Mouse (Mus musculus) CH12.LX (cell line): ENCODE measurements around the gene Ndufa11. TPM values are rescaled to one million over a fixed set of nuclear protein-coding genes. Genes with fewer than 3 reads are reported as not detected.

ENCODE experiments used
- DNase-seq: peaks from one replicate; pipeline ENCODE4 v3.0.0-alpha.2; 2013; ENCODE audit errors: extremely low read depth
- H3K27ac ChIP-seq: 2 replicates; pipeline ENCODE4 v1.5.1; 2012; ENCODE audit warnings: low read depth, mild to moderate bottlenecking, control low read depth, moderate library complexity; ENCODE audit not compliant: insufficient read depth
- H3K27me3 ChIP-seq: replicated peaks from 2 replicates; pipeline ENCODE3; 2012; ENCODE audit warnings: inconsistent platforms
- H3K36me3 ChIP-seq, 2 experiments: replicated peaks in 1 of 2; 2 replicates each; pipeline versions ENCODE3 to v1.6.1; 2012; ENCODE audit warnings: inconsistent platforms in 1 of 2, low read length in 1 of 2, mild to moderate bottlenecking in 1 of 2, mixed read lengths in 1 of 2, moderate library complexity in 1 of 2; ENCODE audit not compliant: control insufficient read depth in 1 of 2, insufficient read depth in 1 of 2
- H3K4me1 ChIP-seq, 2 experiments: 2 replicates each; pipeline ENCODE4 v1.6.1; 2012; ENCODE audit warnings: inconsistent platforms in 1 of 2, moderate library complexity in 1 of 2; ENCODE audit not compliant: insufficient read depth in 2 of 2, control insufficient read depth in 1 of 2
- H3K4me2 ChIP-seq: 2 replicates; pipeline ENCODE4 v1.6.1; 2012; ENCODE audit warnings: low read depth, mild to moderate bottlenecking, control low read depth; ENCODE audit not compliant: poor library complexity, insufficient read depth, severe bottlenecking
- H3K4me3 ChIP-seq, 3 experiments: fragments of 150-350 bp in 1 of 3; sonication (generic) in 1 of 3; replicated peaks in 1 of 3; 2 replicates each; pipeline versions ENCODE3 to v1.5.1; 2011 to 2012; ENCODE audit warnings: low read depth in 2 of 3, low read length in 2 of 3, mild to moderate bottlenecking in 2 of 3, moderate library complexity in 2 of 3, control low read depth in 1 of 3, improper control_type of control experiment in 1 of 3, inconsistent platforms in 1 of 3, mixed read lengths in 1 of 3; ENCODE audit not compliant: poor library complexity in 1 of 3
- H3K79me2 ChIP-seq: replicated peaks from 2 replicates; pipeline ENCODE4 v1.6.1; 2012; ENCODE audit warnings: mild to moderate bottlenecking, moderate library complexity; ENCODE audit not compliant: control insufficient read depth, poor library complexity, insufficient read depth, severe bottlenecking; ENCODE audit errors: extremely low read depth
- H3K9ac ChIP-seq: 2 replicates; pipeline ENCODE4 v1.6.1; 2012; ENCODE audit warnings: low read depth, mild to moderate bottlenecking, control low read depth, moderate library complexity; ENCODE audit not compliant: insufficient read depth
- H3K9me3 ChIP-seq: replicated peaks from 2 replicates; pipeline ENCODE3; 2012; ENCODE audit warnings: low read length, inconsistent platforms, mixed read lengths
- BHLHE40 ChIP-seq: IDR thresholded peaks from 2 replicates; pipeline ENCODE4 v1.6.1; 2011; ENCODE audit warnings: mild to moderate bottlenecking, low read depth, low read length, improper control_type of control experiment
- CHD1 ChIP-seq: IDR thresholded peaks from 2 replicates; pipeline ENCODE4 v1.6.1; 2012; ENCODE audit warnings: low read depth, low read length, improper control_type of control experiment, inconsistent platforms
- CHD2 ChIP-seq: IDR thresholded peaks from 2 replicates; pipeline ENCODE4 v1.6.1; 2011; ENCODE audit warnings: low read length, improper control_type of control experiment
- E2F4 ChIP-seq: IDR thresholded peaks from 2 replicates; pipeline ENCODE4 v1.6.1; 2011; ENCODE audit warnings: low read depth, low read length, improper control_type of control experiment; ENCODE audit not compliant: insufficient replicate concordance
- ELF1 ChIP-seq: IDR thresholded peaks from 2 replicates; pipeline ENCODE4 v1.6.1; 2014; ENCODE audit warnings: low read depth, mild to moderate bottlenecking, inconsistent platforms, low read length, improper control_type of control experiment
- EP300 ChIP-seq: IDR thresholded peaks from 2 replicates; pipeline ENCODE4 v1.6.1; 2011; ENCODE audit warnings: low read length, improper control_type of control experiment
- GABPA ChIP-seq: IDR thresholded peaks from 2 replicates; pipeline ENCODE4 v1.6.1; 2012; ENCODE audit warnings: low read depth, low read length, improper control_type of control experiment, inconsistent platforms; ENCODE audit not compliant: insufficient replicate concordance
- HCFC1 ChIP-seq: IDR thresholded peaks from 2 replicates; pipeline ENCODE4 v1.6.1; 2012; ENCODE audit warnings: low read depth, mild to moderate bottlenecking, inconsistent platforms, low read length, improper control_type of control experiment
- IRF4 ChIP-seq: IDR thresholded peaks from 2 replicates; pipeline ENCODE4 v1.6.1; 2014; ENCODE audit warnings: low read depth, mild to moderate bottlenecking, inconsistent platforms, low read length, improper control_type of control experiment
- KAT2A ChIP-seq: IDR thresholded peaks from 2 replicates; pipeline ENCODE4 v1.6.1; 2012; ENCODE audit warnings: low read length, improper control_type of control experiment, inconsistent platforms; ENCODE audit not compliant: insufficient replicate concordance
- MAFK ChIP-seq: IDR thresholded peaks from 2 replicates; pipeline ENCODE4 v1.6.1; 2011; ENCODE audit warnings: low read length, improper control_type of control experiment; ENCODE audit not compliant: insufficient replicate concordance
- MAX ChIP-seq: IDR thresholded peaks from 2 replicates; pipeline ENCODE4 v1.6.1; 2011; ENCODE audit warnings: low read length, improper control_type of control experiment
- MAZ ChIP-seq: IDR thresholded peaks from 2 replicates; pipeline ENCODE4 v1.6.1; 2012; ENCODE audit warnings: low read depth, mild to moderate bottlenecking, inconsistent platforms, low read length, improper control_type of control experiment, moderate library complexity
- MEF2A ChIP-seq: IDR thresholded peaks from 2 replicates; pipeline ENCODE4 v1.6.1; 2014; ENCODE audit warnings: low read depth, mild to moderate bottlenecking, inconsistent platforms, low read length, improper control_type of control experiment, borderline replicate concordance
- MXI1 ChIP-seq: IDR thresholded peaks from 2 replicates; pipeline ENCODE4 v1.6.1; 2011; ENCODE audit warnings: mild to moderate bottlenecking, low read depth, low read length, improper control_type of control experiment
- MYC ChIP-seq: IDR thresholded peaks from 2 replicates; pipeline ENCODE4 v1.6.1; 2011; ENCODE audit warnings: low read depth, mild to moderate bottlenecking, improper control_type of control experiment, low read length
- NELFE ChIP-seq: IDR thresholded peaks from 2 replicates; pipeline ENCODE4 v1.6.1; 2011; ENCODE audit warnings: low read depth, low read length, improper control_type of control experiment
- NRF1 ChIP-seq: IDR thresholded peaks from 2 replicates; pipeline ENCODE4 v1.6.1; 2014; ENCODE audit warnings: low read depth, mild to moderate bottlenecking, inconsistent platforms, low read length, improper control_type of control experiment, moderate library complexity
- PAX5 ChIP-seq: IDR thresholded peaks from 2 replicates; pipeline ENCODE4 v1.6.1; 2012; ENCODE audit warnings: low read length, inconsistent platforms, mixed read lengths
- POLR2A ChIP-seq: IDR thresholded peaks from 2 replicates; pipeline ENCODE4 v1.6.1; 2011; ENCODE audit warnings: low read depth, mild to moderate bottlenecking, improper control_type of control experiment, low read length
- POLR2AphosphoS2 ChIP-seq: IDR thresholded peaks from 2 replicates; pipeline ENCODE4 v1.6.1; 2011; ENCODE audit warnings: low read depth, low read length, improper control_type of control experiment
- RAD21 ChIP-seq: IDR thresholded peaks from 2 replicates; pipeline ENCODE4 v1.6.1; 2011; ENCODE audit warnings: low read depth, mild to moderate bottlenecking, low read length, improper control_type of control experiment, moderate library complexity
- RCOR1 ChIP-seq: conservative IDR thresholded peaks from 2 replicates; pipeline ENCODE4 v1.6.1; 2012; ENCODE audit warnings: low read depth, mild to moderate bottlenecking, inconsistent platforms, low read length, improper control_type of control experiment
- SIN3A ChIP-seq: IDR thresholded peaks from 2 replicates; pipeline ENCODE4 v1.6.1; 2012; ENCODE audit warnings: low read length, improper control_type of control experiment, inconsistent platforms
- SMC3 ChIP-seq: IDR thresholded peaks from 2 replicates; pipeline ENCODE4 v1.6.1; 2011; ENCODE audit warnings: low read depth, low read length, improper control_type of control experiment
- TBP ChIP-seq: conservative IDR thresholded peaks from 2 replicates; pipeline ENCODE4 v1.6.1; 2011; ENCODE audit warnings: low read depth, low read length, improper control_type of control experiment
- TCF12 ChIP-seq: IDR thresholded peaks from 2 replicates; pipeline ENCODE4 v1.6.1; 2014; ENCODE audit warnings: low read depth, mild to moderate bottlenecking, inconsistent platforms, low read length, improper control_type of control experiment
- UBTF ChIP-seq: IDR thresholded peaks from 2 replicates; pipeline ENCODE4 v1.6.1; 2012; ENCODE audit warnings: low read depth, mild to moderate bottlenecking, inconsistent platforms, low read length, improper control_type of control experiment, moderate library complexity
- USF1 ChIP-seq: IDR thresholded peaks from 2 replicates; pipeline ENCODE4 v1.6.1; 2014; ENCODE audit warnings: low read depth, mild to moderate bottlenecking, inconsistent platforms, low read length, improper control_type of control experiment
- ZC3H11A ChIP-seq: IDR thresholded peaks from 2 replicates; pipeline ENCODE4 v1.6.1; 2012; ENCODE audit warnings: low read depth, mild to moderate bottlenecking, inconsistent platforms, low read length, improper control_type of control experiment
- ZKSCAN1 ChIP-seq: IDR thresholded peaks from 2 replicates; pipeline ENCODE4 v1.6.1; 2012; ENCODE audit warnings: low read depth, inconsistent platforms, low read length, improper control_type of control experiment, borderline replicate concordance
- ZMIZ1 ChIP-seq: IDR thresholded peaks from 2 replicates; pipeline ENCODE4 v1.6.1; 2012; ENCODE audit warnings: low read depth, mild to moderate bottlenecking, inconsistent platforms, low read length, improper control_type of control experiment
- ZNF384 ChIP-seq: IDR thresholded peaks from 2 replicates; pipeline ENCODE4 v1.6.1; 2012; ENCODE audit warnings: low read depth, low read length, improper control_type of control experiment, inconsistent platforms
- dilution Hi-C: fragments of 300-500 bp; cut with MboI; formaldehyde crosslinking; loops from 2 replicates; pipeline ENCODE4 v1.14.3; 2020; ENCODE audit warnings: low sequenced_read_pairs; ENCODE audit not compliant: extremely low pct_unique_long_range_greater_than_20kb, extremely low pct_ligation_motif_present
- in situ Hi-C: fragments of 300-500 bp; cut with MboI; formaldehyde crosslinking; loops from 3 replicates; pipeline ENCODE4 v1.14.3; 2019; ENCODE audit warnings: low sequenced_read_pairs, low pct_ligation_motif_present, low pct_unique_long_range_greater_than_20kb, mixed read lengths
- polyA plus RNA-seq: library from polyadenylated mRNA; unstranded; fragments of >175 nt; gene quantifications from 2 replicates; pipeline ENCODE4 v1.2.1, GENCODE M21; 2012; ENCODE audit warnings: low read depth; ENCODE audit not compliant: insufficient read length
- total RNA-seq, 2 experiments: library from RNA; depleted of rRNA; stranded (reverse); fragments of 300-350 nt in 1 of 2; fragments of >200 nt in 1 of 2; gene quantifications; 2 replicates each; pipeline ENCODE4 v1.2.3; 2012 to 2014

The Ndufa11 gene
- total and polyA plus RNA-seq, 3 experiments: 124 to 201 (median 155) TPM

- Histone ChIP-seq H3K4me2 (peak within 1 kb of the TSS; percentile 90), H3K9ac (peak within 1 kb of the TSS; percentile 96), H3K4me3 (peak within 1 kb of the TSS; percentile 90 to 98 (median 94)), H3K79me2 (peaks cover 47% of the 10 kb centered on the region), H3K36me3 (peaks cover 17 to 33% of the 10 kb centered on the region in 2 experiments), H3K9me3 (no peaks in the 10 kb centered on the region), H3K27ac (0 out of 2 replicates have a peak within 1 kb of the TSS, but pooled peaks have one; percentile 28), H3K27me3 (no peaks in the 10 kb centered on the region), H3K4me1 (peaks cover 0 to 44% of the 10 kb centered on the region in 2 experiments; a peak in 3 of 4 replicates)
- dilution Hi-C loops (no loop called here), in situ Hi-C loops (no loop called here)
- peak; percentile 49; the same call in 1 of the 2 replicates for TF ChIP-seq CHD2
- TF ChIP-seq USF1: no peak
- no peak for TF ChIP-seq CHD1
- peak; percentile 89; the same call in 1 of the 2 replicates for TF ChIP-seq UBTF
- no peak for TF ChIP-seq GABPA
- 0 out of 2 replicates have a peak, but pooled peaks have one; percentile 15 for TF ChIP-seq MXI1
- TF ChIP-seq IRF4: peak; percentile 31
- TF ChIP-seq POLR2A: peak; percentile 84
- TF ChIP-seq HCFC1: peak; percentile 74
- peak; percentile 68; the same call in 1 of the 2 replicates for TF ChIP-seq E2F4
- no peak; the same call in 1 of the 2 replicates for TF ChIP-seq MEF2A
- 0 out of 2 replicates have a peak, but pooled peaks have one; percentile 49 for TF ChIP-seq SIN3A
- peak; percentile 74 for TF ChIP-seq NELFE
- peak; percentile 51; the same call in 1 of the 2 replicates for TF ChIP-seq MAZ
- TF ChIP-seq ZKSCAN1: no peak
- 0 out of 2 replicates have a peak, but pooled peaks have one; percentile 33 for TF ChIP-seq KAT2A
- no peak for TF ChIP-seq EP300
- peak; percentile 67; the same call in 1 of the 2 replicates for TF ChIP-seq POLR2AphosphoS2
- no peak for TF ChIP-seq RCOR1
- TF ChIP-seq MAX: peak; percentile 18; the same call in 1 of the 2 replicates
- TF ChIP-seq ZMIZ1: no peak; the same call in 1 of the 2 replicates
- peak; percentile 100 for TF ChIP-seq NRF1
- TF ChIP-seq RAD21: no peak
- TF ChIP-seq MYC: no peak
- TF ChIP-seq SMC3: no peak
- TF ChIP-seq BHLHE40: no peak
- TF ChIP-seq PAX5: no peak
- TF ChIP-seq TCF12: peak; percentile 98
- no peak for TF ChIP-seq MAFK
- no peak for TF ChIP-seq ZC3H11A
- peak; percentile 74; the same call in 1 of the 2 replicates for TF ChIP-seq TBP
- TF ChIP-seq ZNF384: no peak
- TF ChIP-seq ELF1: peak; percentile 85
- peak; percentile 99 for DNase-seq
Observed at GRCm38 (mm10) chr17:56672941-56673646, 44.5 kb upstream of the Ndufa11 start, which contains the start of gene Ranbp3. Gene Ranbp3, plus strand, starts transcription at chr17:56673294.
